Mouse (Mus musculus) embryonic fibroblast, embryonic 13.5 days (primary cell): ENCODE measurements around the gene Robo2. TPM values are rescaled to one million over a fixed set of nuclear protein-coding genes. Genes with fewer than 3 reads are reported as not detected.
"Not testable (repeated sequence)": the region's sequence is repeated elsewhere in the genome, so short reads cannot be mapped to it uniquely, and the experiment has no call there.

ENCODE experiments used
- H3K27ac ChIP-seq: 2 replicates; pipeline ENCODE4 v1.5.1; 2012; ENCODE audit warnings: low read length, control low read depth, inconsistent platforms; ENCODE audit not compliant: insufficient read depth
- H3K4me1 ChIP-seq: 2 replicates; pipeline ENCODE4 v1.6.1; 2011; ENCODE audit warnings: low read length; ENCODE audit not compliant: control insufficient read depth, insufficient read depth
- H3K4me3 ChIP-seq: 2 replicates; pipeline ENCODE4 v1.5.1; 2011; ENCODE audit warnings: mild to moderate bottlenecking, control low read depth, low read length; ENCODE audit not compliant: insufficient read depth
- CTCF ChIP-seq: IDR thresholded peaks from 2 replicates; pipeline ENCODE4 v1.5.1; 2011; ENCODE audit warnings: mild to moderate bottlenecking, control low read depth, low read length, moderate library complexity, borderline replicate concordance; ENCODE audit not compliant: insufficient read depth
- POLR2A ChIP-seq: IDR thresholded peaks from 2 replicates; pipeline ENCODE4 v1.6.1; 2011; ENCODE audit warnings: low read depth, mild to moderate bottlenecking, control low read depth, low read length, moderate library complexity
- polyA plus RNA-seq: library from polyadenylated mRNA; stranded (reverse); fragments of >200 nt; gene quantifications from 2 replicates; pipeline ENCODE4 v1.2.4, GENCODE M21; 2011; ENCODE audit warnings: low read depth; ENCODE audit not compliant: missing spikeins, insufficient read length

Gene Robo2
- polyA plus RNA-seq, 1 experiment, result 24.1 TPM

- TF ChIP-seq POLR2A, result no peak
- TF ChIP-seq CTCF, result no peak
- H3K4me3 ChIP-seq, result no peak overlapping the region
- no peak overlapping the region for H3K27ac ChIP-seq
- H3K4me1 ChIP-seq, result no peaks in the 10 kb centered on the region
Observed at GRCm38 (mm10) chr16:74167832-74168231, 243.8 kb downstream of the Robo2 start.

DNA sequence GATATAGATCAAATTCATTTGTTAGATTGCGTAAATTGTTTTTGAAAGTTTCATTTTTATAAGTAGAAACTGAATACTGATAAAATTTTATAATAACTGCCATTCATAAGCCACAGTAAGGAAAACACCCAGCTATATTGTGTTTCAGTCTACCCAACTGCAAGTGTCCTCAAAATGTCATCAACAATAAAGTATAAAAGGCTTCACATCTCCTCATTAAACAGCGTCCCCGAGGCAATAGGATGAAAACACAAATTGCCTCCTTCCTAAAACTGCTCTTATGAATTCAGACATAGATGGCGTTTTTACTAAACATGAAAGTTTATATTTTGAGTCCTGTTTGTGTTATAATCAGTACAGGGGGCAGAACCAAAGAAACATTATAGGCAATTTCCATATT is 249.6 kb downstream of the Robo2 start:
- Histone ChIP-seq H3K27ac (no peak overlapping the region), H3K4me1 (peaks cover 3% of the 10 kb centered on the region; the same call in 1 of the 2 replicates), H3K4me3 (no peak overlapping the region)
- TF ChIP-seq POLR2A, result no peak
- no peak for TF ChIP-seq CTCF

GRCm38 (mm10) chr16:74159189-74159588 is 252.4 kb downstream of the Robo2 start:
- Histone ChIP-seq H3K27ac (no peak overlapping the region), H3K4me3 (no peak overlapping the region), H3K4me1 (peaks cover 3% of the 10 kb centered on the region; the same call in 1 of the 2 replicates)
- TF ChIP-seq POLR2A (no peak), CTCF (no peak)

DNA sequence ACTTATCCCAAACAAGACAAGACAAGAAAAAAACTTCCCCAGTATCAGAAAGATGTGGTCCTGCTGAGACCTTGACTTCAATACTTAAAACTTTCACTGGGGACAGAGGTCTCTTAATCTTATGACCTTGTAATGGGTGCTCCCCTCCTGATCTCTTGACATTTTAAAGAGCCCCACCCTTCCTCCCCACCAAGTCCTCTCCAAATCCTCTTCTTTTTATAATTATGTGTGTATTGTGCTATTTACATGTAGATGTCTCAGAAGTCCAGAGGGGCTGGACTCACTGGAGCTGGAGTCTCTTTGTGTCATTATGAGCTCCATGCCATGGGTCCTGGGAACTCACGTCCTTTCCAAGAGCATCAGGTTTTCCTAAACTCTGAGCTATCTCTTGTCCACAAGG is 275.4 kb downstream of the Robo2 start:
- H3K4me1 ChIP-seq, result no peaks in the 10 kb centered on the region
- TF ChIP-seq POLR2A, result no peak
- no peak for TF ChIP-seq CTCF
- H3K4me3 ChIP-seq, result no peak overlapping the region
- no peak overlapping the region for H3K27ac ChIP-seq

- H3K4me1 ChIP-seq, result no peaks in the 10 kb centered on the region
- TF ChIP-seq POLR2A (no peak), CTCF (no peak)
- H3K4me3 ChIP-seq, result no peak overlapping the region
- no peak overlapping the region for H3K27ac ChIP-seq
Observed at GRCm38 (mm10) chr16:74132833-74133232, 278.8 kb downstream of the Robo2 start.

DNA sequence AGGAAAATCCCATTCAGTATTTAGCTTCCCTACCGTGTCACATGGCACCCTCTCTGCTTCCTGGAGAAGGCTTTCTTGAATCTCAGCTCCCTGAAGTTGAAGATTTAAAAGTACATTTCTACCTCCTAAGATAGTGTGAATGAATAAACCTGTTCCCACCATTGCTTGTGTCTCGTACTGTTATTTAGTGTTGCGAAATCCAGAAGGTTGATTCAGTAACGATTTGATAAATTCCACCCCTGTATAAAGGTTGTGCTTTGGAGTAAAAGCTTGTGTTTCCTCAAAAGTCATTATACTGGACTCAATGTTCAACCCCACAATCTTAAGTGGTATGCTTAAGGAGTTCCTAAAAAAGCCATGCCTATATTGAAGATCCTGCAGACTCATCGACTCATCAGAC is 280.3 kb downstream of the Robo2 start:
- Histone ChIP-seq H3K4me3 (no peak overlapping the region), H3K4me1 (no peaks in the 10 kb centered on the region), H3K27ac (no peak overlapping the region)
- TF ChIP-seq CTCF (no peak), POLR2A (no peak)

DNA sequence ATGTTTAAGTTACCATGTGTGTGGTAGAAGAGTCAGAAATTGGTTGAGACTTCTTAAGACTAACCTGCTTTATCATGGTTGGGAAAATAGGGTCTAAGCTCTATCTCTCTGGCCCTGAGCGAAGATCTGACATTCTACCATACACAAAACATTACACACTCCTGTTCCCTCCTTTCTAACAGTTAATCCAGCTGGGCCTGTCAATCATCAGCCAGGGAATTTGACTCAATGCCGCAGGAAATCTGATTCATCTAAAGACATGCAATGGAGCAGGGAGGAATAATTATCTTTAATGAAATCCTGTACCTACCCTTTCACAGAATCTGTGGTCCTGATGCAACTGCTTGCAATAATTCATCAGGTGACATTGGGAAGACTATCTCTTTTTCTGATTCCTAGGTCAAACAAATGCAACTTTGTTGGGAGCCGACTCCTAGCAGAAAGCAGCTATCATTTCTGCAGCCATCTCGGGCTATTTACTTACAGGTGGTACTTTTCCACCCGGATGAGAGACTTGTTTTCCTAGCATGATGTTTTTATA is 283.1 kb downstream of the Robo2 start:
- Histone ChIP-seq H3K4me1 (no peaks in the 10 kb centered on the region), H3K27ac (no peak overlapping the region), H3K4me3 (no peak overlapping the region)
- TF ChIP-seq POLR2A (no peak), CTCF (no peak)

DNA sequence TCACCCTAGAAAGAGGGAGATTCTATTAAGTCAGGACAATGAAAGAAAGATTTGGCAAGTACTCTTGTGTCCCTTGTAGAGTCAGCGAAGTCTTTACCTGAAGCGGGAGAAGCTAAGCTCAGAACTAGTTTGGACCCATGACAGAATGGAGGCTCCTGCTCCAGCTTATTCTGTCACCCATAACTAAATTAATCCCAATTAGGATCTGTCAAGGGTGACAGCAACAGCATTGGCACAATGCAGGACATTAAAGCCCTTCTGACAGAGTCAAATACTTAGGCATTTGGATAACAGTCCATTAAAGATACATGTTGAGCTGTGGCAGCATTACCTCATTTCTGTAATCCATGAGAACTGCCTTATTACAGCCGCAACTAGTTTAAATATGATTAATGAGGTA is 298.5 kb downstream of the Robo2 start:
- Histone ChIP-seq H3K27ac (no peak overlapping the region), H3K4me1 (no peaks in the 10 kb centered on the region), H3K4me3 (no peak overlapping the region)
- TF ChIP-seq POLR2A (no peak), CTCF (no peak)

DNA sequence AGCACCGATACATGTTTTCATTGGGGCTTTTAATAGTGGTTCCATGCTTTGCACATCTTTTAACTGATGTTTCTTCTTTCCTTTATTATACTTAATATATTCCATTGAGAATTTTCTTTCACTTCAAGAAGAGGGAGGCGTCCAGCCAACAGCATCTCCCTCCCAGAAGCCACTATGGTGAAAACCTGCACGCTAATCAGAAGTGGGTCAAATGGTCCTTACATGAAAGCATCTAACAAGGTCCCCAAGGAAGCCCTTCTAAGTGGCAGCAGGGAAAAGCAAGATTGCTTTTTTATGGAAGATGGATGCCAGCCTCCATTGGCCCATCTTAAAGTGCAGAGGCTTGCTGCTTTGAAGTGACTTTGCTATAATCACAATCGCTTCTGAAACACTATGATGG is 300.5 kb downstream of the Robo2 start:
- no peaks in the 10 kb centered on the region for H3K4me1 ChIP-seq
- H3K27ac ChIP-seq, result no peak overlapping the region
- no peak overlapping the region for H3K4me3 ChIP-seq
- TF ChIP-seq CTCF, result no peak

DNA sequence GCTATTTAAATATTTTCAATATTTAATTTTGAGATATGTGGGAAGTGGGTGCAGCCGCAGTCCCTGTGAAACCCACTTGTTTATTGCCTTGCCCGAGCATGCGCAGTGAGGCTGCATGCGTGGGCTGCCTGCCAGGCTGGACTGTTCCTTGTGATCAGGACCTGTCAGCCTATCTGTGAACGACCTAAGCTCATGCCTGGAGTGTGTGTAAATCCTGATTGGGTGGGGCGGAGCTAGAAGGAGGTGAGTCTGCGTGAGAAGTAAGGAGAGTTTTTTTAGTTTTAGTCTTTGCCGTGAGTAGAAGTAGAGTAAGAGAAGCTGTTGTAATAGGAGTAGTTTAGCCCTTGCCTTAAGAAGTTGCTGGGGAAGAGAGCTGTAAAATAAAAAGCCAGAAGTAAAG is 307.2 kb downstream of the Robo2 start:
- not testable (repeated sequence) for H3K27ac ChIP-seq, H3K4me3 ChIP-seq, H3K4me1 ChIP-seq

- TF ChIP-seq POLR2A (no peak), CTCF (no peak)
- Histone ChIP-seq H3K4me3 (no peak overlapping the region), H3K27ac (peak overlapping the region; percentile 61), H3K4me1 (peaks cover 5% of the 10 kb centered on the region)
Observed at GRCm38 (mm10) chr16:74092997-74093801, 318.4 kb downstream of the Robo2 start.
